Mouse (Mus musculus): ENCODE measurements at regions not wholly inside any gene's neighbourhood (a gene's known extent, or its start where the extent isn't known, plus 50 kb on each side); places are given as distances from the start of the nearest gene placed in this dataset.
A peak's percentile ranks its signal among the peaks of the same experiment; 100 is the strongest.

DNA sequence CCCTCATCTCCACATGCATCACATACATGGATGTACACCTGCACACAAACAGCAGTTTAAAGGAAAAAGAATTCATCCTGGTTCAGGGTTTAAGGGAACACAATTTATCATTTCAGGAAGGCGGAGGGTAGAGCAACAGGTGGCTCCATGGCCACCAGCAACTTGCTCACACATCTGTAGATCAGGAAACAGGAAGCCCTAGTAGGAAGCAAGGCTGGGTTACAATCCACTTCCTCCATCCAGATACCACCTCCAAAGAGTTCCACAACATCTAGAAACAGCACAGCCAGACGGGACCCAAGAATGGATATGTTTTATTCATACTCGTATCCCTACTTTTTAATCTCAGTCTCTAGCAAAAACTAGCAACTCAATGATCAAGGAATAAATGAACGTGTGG, 97.0 kb downstream of the Sox4 start:
- no peaks in the 10 kb centered on the region for H3K27me3 ChIP-seq (ENCODE audit: control insufficient read depth, insufficient read depth, low read length)
- DNase-seq (ENCODE audit: low spot score) (no peak), ATAC-seq (ENCODE audit: low FRiP score, low TSS enrichment) (no peak)
- H3K4me3 ChIP-seq (ENCODE audit: low read depth, low read length): no peak overlapping the region
- no peak overlapping the region for H3K9ac ChIP-seq (ENCODE audit: low read length)
- H3K4me1 ChIP-seq (replicated peaks; ENCODE audit: control insufficient read depth, insufficient read depth): no peaks in the 10 kb centered on the region
- no peak overlapping the region for H3K27ac ChIP-seq (replicated peaks)
- no peaks in the 10 kb centered on the region for H3K9me3 ChIP-seq (ENCODE audit: control insufficient read depth, low read length)
- H3K4me2 ChIP-seq (replicated peaks; ENCODE audit: low read depth): no peak overlapping the region
- 80% methylated on average over 4 of the region's 4 CpGs for WGBS
- H3K36me3 ChIP-seq (ENCODE audit: control insufficient read depth, insufficient read depth, low read length): no peaks in the 10 kb centered on the region
- TF ChIP-seq EP300 (optimal IDR thresholded peaks at IDR 0.05) (no peak), CTCF (IDR thresholded peaks at IDR 0.05; ENCODE audit: low read depth) (no peak)

DNA sequence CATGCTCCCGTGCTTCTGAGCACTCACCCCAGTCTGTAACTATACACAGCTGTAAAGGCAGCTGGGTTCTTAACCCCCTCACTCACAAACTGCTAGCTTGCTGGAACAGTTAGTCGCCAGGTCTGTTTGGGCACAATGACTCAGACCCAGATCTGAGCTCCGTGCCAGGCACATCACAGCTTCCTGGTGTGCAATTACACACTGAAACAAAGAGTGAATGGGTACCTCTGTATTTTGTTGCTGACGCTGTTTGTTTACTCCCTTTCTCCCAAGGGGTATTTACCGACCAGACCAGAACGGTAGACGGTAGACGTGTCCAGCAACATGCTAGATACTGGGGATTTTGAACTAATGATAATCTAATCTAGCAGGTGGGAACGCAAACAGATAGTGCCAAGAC, 99.3 kb downstream of the Sox4 start:
- no peaks in the 10 kb centered on the region for H3K36me3 ChIP-seq (ENCODE audit: control insufficient read depth, insufficient read depth, low read length)
- DNase-seq (ENCODE audit: low spot score) (peak; percentile 35), ATAC-seq (ENCODE audit: low FRiP score, low TSS enrichment) (peak; percentile 64)
- H3K9me3 ChIP-seq (ENCODE audit: control insufficient read depth, low read length): no peaks in the 10 kb centered on the region
- WGBS: 55% methylated on average over 9 of the region's 9 CpGs
- H3K9ac ChIP-seq (ENCODE audit: low read length): no peak overlapping the region
- TF ChIP-seq EP300 (optimal IDR thresholded peaks at IDR 0.05) (no peak), CTCF (IDR thresholded peaks at IDR 0.05; ENCODE audit: low read depth) (no peak)
- no peaks in the 10 kb centered on the region for H3K27me3 ChIP-seq (ENCODE audit: control insufficient read depth, insufficient read depth, low read length)
- H3K27ac ChIP-seq (replicated peaks): no peak overlapping the region
- H3K4me3 ChIP-seq (ENCODE audit: low read depth, low read length): no peak overlapping the region
- no peak overlapping the region for H3K4me2 ChIP-seq (replicated peaks; ENCODE audit: low read depth)
- no peaks in the 10 kb centered on the region for H3K4me1 ChIP-seq (replicated peaks; ENCODE audit: control insufficient read depth, insufficient read depth)

DNA sequence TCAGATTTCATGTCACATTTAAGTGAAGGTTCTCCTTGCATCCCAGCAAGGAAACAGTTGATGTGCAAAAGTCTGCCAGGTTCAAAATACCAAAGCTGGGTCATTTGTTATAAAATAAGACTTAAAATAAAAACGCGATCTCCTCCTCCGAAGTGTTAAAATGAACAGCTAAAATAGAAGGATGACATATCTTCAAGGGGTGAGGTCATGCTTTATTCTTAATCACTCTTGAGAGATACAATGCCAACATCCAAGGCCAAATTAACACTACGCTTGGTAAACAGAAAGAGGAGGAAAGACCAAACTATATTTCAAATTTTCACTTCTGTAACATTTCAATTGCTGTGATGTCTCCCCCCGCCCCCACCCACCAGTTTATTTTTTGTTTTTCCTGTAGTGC, 105.2 kb downstream of the Sox4 start:
- DNase-seq (ENCODE audit: low spot score): no peak
- 71% methylated on average over 5 of the region's 5 CpGs for WGBS
- no peaks in the 10 kb centered on the region for H3K36me3 ChIP-seq (ENCODE audit: control insufficient read depth, insufficient read depth, low read length)

DNA sequence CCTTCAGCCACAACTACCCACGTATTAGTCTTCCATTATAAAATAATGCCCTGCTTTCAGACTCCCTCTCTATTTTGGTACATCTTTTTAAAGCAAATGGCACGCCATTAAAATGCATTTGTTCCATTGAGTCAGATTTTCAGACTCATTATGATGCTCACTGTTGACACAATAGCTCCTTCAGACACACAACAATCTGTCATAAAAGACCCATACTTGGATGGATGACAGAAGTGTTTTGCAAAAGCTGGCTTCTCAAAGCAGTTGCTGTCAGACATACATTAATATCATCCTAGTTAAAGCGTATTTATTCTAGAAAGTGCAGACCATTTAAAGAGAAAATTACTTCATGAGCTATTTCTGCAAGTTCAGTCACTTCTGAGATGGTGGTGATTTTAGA, 106.0 kb downstream of the Sox4 start:
- no peak for ATAC-seq (ENCODE audit: low FRiP score, low TSS enrichment)
- Histone ChIP-seq H3K36me3 (ENCODE audit: control insufficient read depth, insufficient read depth, low read length) (no peaks in the 10 kb centered on the region), H3K27ac (replicated peaks) (no peak overlapping the region), H3K9me3 (ENCODE audit: control insufficient read depth, low read length) (no peaks in the 10 kb centered on the region), H3K4me1 (replicated peaks; ENCODE audit: control insufficient read depth, insufficient read depth) (no peaks in the 10 kb centered on the region), H3K4me3 (ENCODE audit: low read depth, low read length) (no peak overlapping the region), H3K27me3 (ENCODE audit: control insufficient read depth, insufficient read depth, low read length) (no peaks in the 10 kb centered on the region), H3K9ac (ENCODE audit: low read length) (no peak overlapping the region), H3K4me2 (replicated peaks; ENCODE audit: low read depth) (no peak overlapping the region)
- TF ChIP-seq EP300 (optimal IDR thresholded peaks at IDR 0.05): no peak
- TF ChIP-seq CTCF (IDR thresholded peaks at IDR 0.05; ENCODE audit: low read depth): no peak
- WGBS: 45% methylated on average over 3 of the region's 3 CpGs
- DNase-seq (ENCODE audit: low spot score): no peak

More for the DNA sequence above, 105.2 kb downstream of the Sox4 start:
- Histone ChIP-seq H3K9ac (ENCODE audit: low read length) (no peak overlapping the region), H3K4me3 (ENCODE audit: low read depth, low read length) (no peak overlapping the region), H3K9me3 (ENCODE audit: control insufficient read depth, low read length) (no peaks in the 10 kb centered on the region), H3K4me1 (replicated peaks; ENCODE audit: control insufficient read depth, insufficient read depth) (no peaks in the 10 kb centered on the region), H3K4me2 (replicated peaks; ENCODE audit: low read depth) (no peak overlapping the region), H3K27ac (replicated peaks) (no peak overlapping the region), H3K27me3 (ENCODE audit: control insufficient read depth, insufficient read depth, low read length) (no peaks in the 10 kb centered on the region)
- ATAC-seq (ENCODE audit: low FRiP score, low TSS enrichment): no peak
- TF ChIP-seq CTCF (IDR thresholded peaks at IDR 0.05; ENCODE audit: low read depth) (no peak), EP300 (optimal IDR thresholded peaks at IDR 0.05) (no peak)

DNA sequence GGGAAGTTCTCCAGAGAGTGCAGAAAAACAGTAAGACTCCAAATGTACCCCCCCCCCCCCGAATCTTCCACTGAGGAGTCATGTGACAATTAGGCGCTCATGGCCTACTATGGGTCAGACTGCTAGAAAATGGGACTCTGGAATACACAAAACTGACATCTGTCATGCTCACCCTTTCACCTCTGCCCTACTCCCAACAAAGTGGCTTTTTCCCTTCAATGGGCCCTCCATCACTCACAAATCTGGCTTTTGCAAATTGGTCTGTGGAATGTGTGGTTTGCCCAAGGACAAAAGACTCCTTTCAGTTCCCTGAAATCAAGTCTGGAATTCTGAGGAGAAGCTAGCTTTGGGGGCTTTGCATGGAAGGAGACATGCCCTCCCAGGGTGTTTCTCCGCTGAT, 109.0 kb downstream of the Sox4 start:
- Histone ChIP-seq H3K4me1 (replicated peaks; ENCODE audit: control insufficient read depth, insufficient read depth) (no peaks in the 10 kb centered on the region), H3K27ac (replicated peaks) (no peak overlapping the region), H3K36me3 (ENCODE audit: control insufficient read depth, insufficient read depth, low read length) (no peaks in the 10 kb centered on the region), H3K9ac (ENCODE audit: low read length) (no peak overlapping the region), H3K27me3 (ENCODE audit: control insufficient read depth, insufficient read depth, low read length) (no peaks in the 10 kb centered on the region), H3K9me3 (ENCODE audit: control insufficient read depth, low read length) (no peaks in the 10 kb centered on the region), H3K4me2 (replicated peaks; ENCODE audit: low read depth) (no peak overlapping the region), H3K4me3 (ENCODE audit: low read depth, low read length) (no peak overlapping the region)
- no peak for TF ChIP-seq CTCF (IDR thresholded peaks at IDR 0.05; ENCODE audit: low read depth)
- DNase-seq (ENCODE audit: low spot score) (no peak), ATAC-seq (ENCODE audit: low FRiP score, low TSS enrichment) (no peak)
- 87% methylated on average over 3 of the region's 3 CpGs for WGBS

DNA sequence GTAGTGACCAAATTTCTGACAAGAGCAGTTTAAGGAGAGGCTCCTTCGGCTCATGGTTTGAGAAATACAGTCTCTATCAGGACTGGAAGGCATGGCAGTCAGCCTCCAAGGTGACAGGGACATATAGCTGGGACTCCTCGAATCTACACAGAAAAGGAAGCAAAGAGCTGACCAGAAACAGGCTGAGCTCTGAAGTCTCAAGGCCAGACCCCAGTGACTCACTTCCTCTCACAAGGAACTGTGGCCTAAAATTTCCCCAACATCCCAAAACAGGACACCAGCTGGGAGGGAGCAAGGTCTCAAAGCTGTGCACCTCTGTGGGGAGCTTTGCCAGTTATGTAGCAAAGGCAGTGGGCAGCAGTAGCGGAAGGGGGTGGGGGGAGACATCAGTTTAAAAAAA, 110.7 kb downstream of the Sox4 start:
- Histone ChIP-seq H3K9me3 (ENCODE audit: control insufficient read depth, low read length) (no peaks in the 10 kb centered on the region), H3K27me3 (ENCODE audit: control insufficient read depth, insufficient read depth, low read length) (no peaks in the 10 kb centered on the region), H3K27ac (replicated peaks) (no peak overlapping the region), H3K4me3 (ENCODE audit: low read depth, low read length) (no peak overlapping the region), H3K36me3 (ENCODE audit: control insufficient read depth, insufficient read depth, low read length) (no peaks in the 10 kb centered on the region), H3K4me1 (replicated peaks; ENCODE audit: control insufficient read depth, insufficient read depth) (no peaks in the 10 kb centered on the region), H3K9ac (ENCODE audit: low read length) (no peak overlapping the region), H3K4me2 (replicated peaks; ENCODE audit: low read depth) (no peak overlapping the region)
- DNase-seq (ENCODE audit: low spot score) (no peak), ATAC-seq (ENCODE audit: low FRiP score, low TSS enrichment) (no peak)
- 63% methylated on average over 3 of the region's 3 CpGs for WGBS
- TF ChIP-seq EP300 (optimal IDR thresholded peaks at IDR 0.05): no peak
- TF ChIP-seq CTCF (IDR thresholded peaks at IDR 0.05; ENCODE audit: low read depth): no peak
